ENCODE assay signal across 9 mouse cellular contexts in genomic region chr4:137744433-137744918, GRCm38 (mm10). TPM values are rescaled to one million over a fixed set of nuclear protein-coding genes. Genes with fewer than 3 reads are reported as not detected.
DNase-seq lines count a peak whose midpoint lies in the region; ATAC-seq and TF ChIP-seq lines count a peak whose summit lies in the region.
"Had no signal": no experiment of that assay in that cellular context is flagged by ENCODE, and none has a peak within 500 bp of the region (broad histone marks: within the 10 kb centered on the region; RNA-seq: fewer than 3 reads in every experiment).

No protein-coding gene starts in this region.

- intact Hi-C loops in left cerebral cortex, adult 2 months (cut with DNase I): no loop called here

- peak; percentile 57 for DNase-seq in adrenal gland, adult 2 months
- DNase-seq in adrenal gland, postnatal 4 days (ENCODE audit: low spot score in 2 of 2): no peak
- DNase-seq in left cerebral cortex, adult 2 months (ENCODE audit: extremely low spot score in 1 of 2, low spot score in 2 of 2): peak in 1 of 2 experiments; percentile 53
- DNase-seq in left cerebral cortex, adult 8-10 months (ENCODE audit: low spot score in 2 of 2): no peak
- peak; percentile 52 for DNase-seq in NIH3T3 (ENCODE audit: low read depth)
- peak; percentile 22 for DNase-seq in induced T-regulatory cell, adult 2 months (ENCODE audit: low read depth)
- DNase-seq in ovary, postnatal 10 days (ENCODE audit: low spot score): no peak

- TF ChIP-seq CTCF in left cerebral cortex, adult 2 months (IDR thresholded peaks at IDR 0.05): peak; percentile 67

- no peak overlapping the region for H3K4me3 ChIP-seq in left cerebral cortex, adult 2 months
- H3K4me3 ChIP-seq: limb, embryonic 15.5 days had no signal

- ATAC-seq in erythroblast, adult 5-6 weeks (replicated peaks; ENCODE audit: low FRiP score, poor library complexity, severe bottlenecking): no peak

- no peak overlapping the region for H3K27ac ChIP-seq in left cerebral cortex, adult 2 months
- H3K27ac ChIP-seq: limb, embryonic 15.5 days had no signal

RNA-seq across cellular contexts. Expression of gene Alpl, which starts 51.7 kb away (rescaled TPM):
- total RNA-seq in adrenal gland, adult 2 months (2021): 10 to 100 TPM in 1 of 2 experiments, 1 to 10 TPM in 1; 6.1 to 59.6 TPM
- 4.7 and 7.4 TPM in 2 replicates for polyA plus RNA-seq in adrenal gland, adult 2 months (2012; rRNA removed)
- total RNA-seq in adrenal gland, postnatal 4 days (2021): 10 to 100 TPM; 10.1 to 15.9 TPM
- 1 to 10 TPM; 5.1 to 8.5 TPM for total RNA-seq in left cerebral cortex, adult 2 months (2021)
- 10 to 100 TPM in 3 of 4 experiments, 1 to 10 TPM in 1; 7.6 to 12.8 (median 11.6) TPM for total RNA-seq in left cerebral cortex, adult 8-10 months (2022)
- not detected in 2 replicates for total RNA-seq in erythroblast, adult 5-6 weeks (2015; ENCODE audit: low replicate concordance)
- 0.42 and 0.85 TPM in 2 replicates for total RNA-seq in erythroblast, adult 5-6 weeks (2017; ENCODE audit: low replicate concordance)

Comparison
In these comparisons a context has a peak if more than half of its experiments do, and no peak if none do; other contexts are left out.
1. DNase-seq: peak in adrenal gland, adult 2 months (single experiment), NIH3T3 (single experiment) and induced T-regulatory cell, adult 2 months (single experiment); none in adrenal gland, postnatal 4 days (0 of 2), left cerebral cortex, adult 8-10 months (0 of 2) and ovary, postnatal 10 days (single experiment).